Mouse (Mus musculus): ENCODE data around the gene Gpr132.
"Not testable (repeated sequence)": the region's sequence is repeated elsewhere in the genome, so short reads cannot be mapped to it uniquely, and the experiment has no call there.

Gene Gpr132

GRCm38 (mm10) chr12:112820401-112820999, 47.5 kb downstream of the Gpr132 start:
- DNase-seq (ENCODE audit: low spot score), result no peak

DNA sequence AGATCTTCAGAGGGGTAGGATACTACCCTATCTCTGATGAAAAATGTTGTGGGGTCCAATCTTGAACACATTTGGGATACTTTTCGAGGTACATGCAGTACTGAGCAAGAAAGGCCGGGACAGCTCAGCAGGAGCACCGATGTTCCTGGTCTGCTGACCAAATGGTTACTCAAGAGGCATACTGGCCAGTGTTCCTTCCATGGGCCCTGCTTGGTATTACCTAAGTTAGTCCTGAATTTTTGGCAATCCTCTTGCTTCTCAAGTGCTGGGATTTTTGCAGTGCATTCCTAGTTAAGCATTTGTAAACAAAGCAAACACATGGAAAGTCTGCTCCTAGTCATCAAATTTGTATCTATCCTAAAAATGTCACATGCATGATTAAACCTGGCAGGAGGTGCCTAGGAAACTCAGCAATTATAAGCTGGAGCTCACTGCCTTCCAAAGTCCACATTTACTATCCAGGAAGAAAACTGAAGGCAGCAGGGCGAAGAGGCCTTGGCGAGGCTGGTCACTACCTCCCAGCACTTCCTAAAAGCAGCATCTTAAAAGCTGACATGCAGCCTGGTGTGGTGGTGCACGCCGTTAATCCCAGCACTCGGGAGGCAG, 48.9 kb downstream of the Gpr132 start:
- no peak for DNase-seq (ENCODE audit: low spot score)

DNA sequence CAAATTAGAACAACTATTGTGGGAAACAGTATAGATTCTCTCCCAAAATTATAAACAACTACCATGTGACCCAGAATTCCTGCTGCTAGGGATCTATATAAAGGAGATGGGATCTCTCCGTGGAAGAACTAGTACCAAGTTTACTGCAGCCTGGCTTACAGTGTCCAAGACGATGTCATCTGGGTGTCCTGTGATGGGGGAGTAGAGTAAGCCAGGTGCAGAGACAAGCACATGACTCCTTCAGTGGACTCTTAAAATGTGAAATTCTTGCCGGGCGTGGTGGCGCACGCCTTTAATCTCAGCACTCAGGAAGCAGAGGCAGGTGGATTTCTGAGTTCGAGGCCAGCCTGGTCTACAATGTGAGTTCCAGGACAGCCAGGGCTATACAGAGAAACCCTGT, 51.2 kb downstream of the Gpr132 start:
- not testable (repeated sequence) for DNase-seq (ENCODE audit: low spot score)

- no peak for DNase-seq (ENCODE audit: low spot score)
Measured at GRCm38 (mm10) chr12:112816294-112816693, 51.7 kb downstream of the Gpr132 start.

DNA sequence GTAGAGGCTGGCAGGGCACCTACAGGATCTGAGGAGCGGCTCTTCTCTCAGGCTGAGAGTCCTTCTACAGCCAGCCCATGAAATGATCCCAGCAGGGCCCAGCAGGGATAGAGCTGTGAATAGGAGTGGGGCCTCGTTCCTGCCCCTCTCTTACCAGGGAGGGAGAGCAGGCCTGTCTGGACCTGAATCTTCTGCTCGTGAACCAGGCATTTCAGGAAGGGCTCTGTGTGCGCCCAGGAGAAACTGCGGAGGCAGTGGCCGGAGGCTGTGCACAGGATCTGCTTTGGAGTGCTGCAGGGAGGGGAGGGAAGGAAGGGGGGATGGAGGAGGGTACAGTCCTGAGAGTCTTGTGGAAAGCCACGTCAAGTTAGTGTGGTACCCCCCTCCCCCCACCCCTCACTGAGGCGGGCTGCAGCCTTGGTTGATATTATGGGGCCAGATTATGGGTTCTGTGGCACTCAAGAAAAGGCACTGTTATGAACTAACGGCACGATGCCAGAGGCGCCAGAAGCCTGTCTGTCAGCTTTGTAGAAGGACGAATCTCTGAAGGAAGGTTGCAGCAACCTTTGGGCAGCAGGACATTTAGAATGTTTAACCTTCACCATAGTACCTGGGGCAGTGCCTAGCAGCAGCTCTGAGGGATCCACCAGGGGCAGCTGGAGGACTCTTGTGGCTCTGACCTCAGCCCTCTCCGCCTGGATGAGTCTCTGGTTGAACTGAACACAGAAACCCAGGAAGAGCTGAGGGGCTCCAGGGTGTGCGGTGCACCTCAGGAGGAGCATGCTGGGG, 53.2 kb downstream of the Gpr132 start:
- no peak for DNase-seq (ENCODE audit: low spot score)

DNA sequence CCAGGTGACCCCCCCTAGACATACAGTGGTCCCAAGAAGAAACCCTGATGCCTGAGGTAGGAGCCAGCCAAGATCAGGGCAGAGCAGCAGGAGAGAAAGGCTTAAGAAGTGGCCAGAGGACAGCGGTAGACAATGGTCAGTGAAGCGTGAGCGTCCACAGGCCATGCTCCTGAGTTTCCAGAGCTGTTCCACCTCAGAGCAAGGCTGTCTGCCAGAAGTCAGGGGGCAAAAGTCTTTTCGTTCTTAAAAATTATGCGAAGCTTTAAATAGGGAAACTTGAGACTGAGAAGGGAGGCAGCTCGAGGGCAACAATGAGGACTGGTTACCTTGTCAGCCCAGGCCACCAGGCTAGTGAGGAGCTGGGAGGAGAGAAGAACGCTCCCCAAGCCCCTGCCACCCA, 54.7 kb downstream of the Gpr132 start:
- DNase-seq (ENCODE audit: low spot score), result no peak

DNA sequence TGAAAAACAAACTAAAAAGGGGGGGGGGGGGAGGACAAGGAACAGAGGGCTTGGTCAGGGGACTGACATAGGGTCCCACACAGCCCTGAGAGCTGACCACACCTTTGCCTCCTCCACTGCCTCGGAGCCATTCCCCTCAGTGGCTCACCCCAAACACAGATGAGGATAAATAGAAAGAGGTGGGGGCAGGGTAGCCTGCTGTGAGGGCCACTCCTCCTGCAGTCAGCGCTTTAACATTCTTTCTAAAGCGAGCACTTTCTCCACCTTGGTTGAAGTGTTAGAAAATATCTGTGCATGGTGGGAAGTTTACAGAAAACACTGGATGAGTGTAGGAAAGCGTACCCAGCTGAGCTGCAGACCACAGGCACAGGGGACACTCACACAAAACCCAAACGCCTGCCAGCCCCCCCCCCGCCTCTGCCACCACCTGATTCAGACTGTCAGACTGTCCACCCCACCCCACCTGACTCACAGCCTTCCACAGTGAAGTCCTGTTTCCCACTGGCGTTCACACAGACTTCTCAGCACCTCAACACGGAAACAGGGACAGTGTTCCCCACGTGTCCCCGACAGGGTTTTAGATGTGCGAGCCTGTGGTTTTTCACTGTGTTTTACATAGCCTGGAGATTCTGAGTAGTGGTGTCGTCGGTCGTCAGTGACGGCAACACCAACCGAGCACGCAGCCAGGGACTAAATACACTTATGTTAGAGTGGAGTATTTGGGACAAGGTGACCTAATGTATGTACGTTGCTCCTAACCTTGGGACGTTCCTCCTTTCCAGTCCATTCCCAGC, 57.7 kb downstream of the Gpr132 start:
- no peak for DNase-seq (ENCODE audit: low spot score)

- no peak for DNase-seq (ENCODE audit: low spot score)
Measured at GRCm38 (mm10) chr12:112809641-112810040, 58.4 kb downstream of the Gpr132 start.

- peak; percentile 64 for DNase-seq (ENCODE audit: low spot score)
Measured at GRCm38 (mm10) chr12:112808587-112809364, 59.3 kb downstream of the Gpr132 start, which contains the start of gene Clba1. Gene Clba1 (plus strand): TSS chr12:112808937.

- no peak for DNase-seq (ENCODE audit: low spot score)
Measured at GRCm38 (mm10) chr12:112808212-112808586, 59.8 kb downstream of the Gpr132 start.

DNA sequence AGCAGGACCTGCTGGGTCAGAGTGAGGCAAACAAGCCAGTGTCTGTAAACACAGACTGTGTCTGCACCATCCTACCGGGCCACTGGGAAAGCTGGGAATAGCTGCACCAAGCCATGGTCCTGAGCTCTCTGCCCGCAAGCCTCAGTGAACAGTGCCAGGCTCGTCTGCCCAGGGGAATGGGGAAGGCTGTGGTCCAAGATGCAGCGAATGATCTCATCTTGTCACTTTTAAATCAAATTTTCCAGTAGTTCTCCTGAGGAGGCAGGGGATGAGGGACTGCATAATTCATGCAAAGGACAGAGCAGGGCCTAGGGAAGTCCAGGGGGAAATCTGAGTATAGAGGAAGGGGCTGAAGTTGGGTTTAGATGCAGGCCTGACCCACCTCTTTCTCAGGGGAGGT, 60.2 kb downstream of the Gpr132 start:
- no peak for DNase-seq (ENCODE audit: low spot score)

DNA sequence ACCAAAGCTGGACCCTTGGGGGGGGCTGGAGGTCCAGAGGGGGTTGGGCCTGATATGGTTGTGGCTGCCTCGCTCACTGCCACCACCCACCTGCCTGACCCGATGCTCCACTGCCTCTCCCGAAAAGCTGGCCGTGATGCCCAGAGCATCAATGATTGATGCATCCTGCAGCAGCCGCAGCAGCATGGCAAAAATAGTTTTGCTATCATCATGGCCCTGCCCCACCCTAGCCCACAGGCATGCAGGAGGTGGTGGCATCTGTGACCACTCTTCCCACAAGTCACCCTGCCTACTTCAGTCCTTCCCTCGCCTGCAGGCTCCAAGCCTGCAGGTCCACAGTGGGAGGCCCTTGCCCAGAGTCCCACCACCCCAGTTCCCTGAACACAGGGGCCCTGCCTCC, 62.0 kb downstream of the Gpr132 start:
- DNase-seq (ENCODE audit: low spot score), result no peak

- no peak for DNase-seq (ENCODE audit: low spot score)
Measured at GRCm38 (mm10) chr12:112804046-112804445, 64.0 kb downstream of the Gpr132 start.

GRCm38 (mm10) chr12:112802917-112803316, 65.1 kb downstream of the Gpr132 start:
- no peak for DNase-seq (ENCODE audit: low spot score)

DNA sequence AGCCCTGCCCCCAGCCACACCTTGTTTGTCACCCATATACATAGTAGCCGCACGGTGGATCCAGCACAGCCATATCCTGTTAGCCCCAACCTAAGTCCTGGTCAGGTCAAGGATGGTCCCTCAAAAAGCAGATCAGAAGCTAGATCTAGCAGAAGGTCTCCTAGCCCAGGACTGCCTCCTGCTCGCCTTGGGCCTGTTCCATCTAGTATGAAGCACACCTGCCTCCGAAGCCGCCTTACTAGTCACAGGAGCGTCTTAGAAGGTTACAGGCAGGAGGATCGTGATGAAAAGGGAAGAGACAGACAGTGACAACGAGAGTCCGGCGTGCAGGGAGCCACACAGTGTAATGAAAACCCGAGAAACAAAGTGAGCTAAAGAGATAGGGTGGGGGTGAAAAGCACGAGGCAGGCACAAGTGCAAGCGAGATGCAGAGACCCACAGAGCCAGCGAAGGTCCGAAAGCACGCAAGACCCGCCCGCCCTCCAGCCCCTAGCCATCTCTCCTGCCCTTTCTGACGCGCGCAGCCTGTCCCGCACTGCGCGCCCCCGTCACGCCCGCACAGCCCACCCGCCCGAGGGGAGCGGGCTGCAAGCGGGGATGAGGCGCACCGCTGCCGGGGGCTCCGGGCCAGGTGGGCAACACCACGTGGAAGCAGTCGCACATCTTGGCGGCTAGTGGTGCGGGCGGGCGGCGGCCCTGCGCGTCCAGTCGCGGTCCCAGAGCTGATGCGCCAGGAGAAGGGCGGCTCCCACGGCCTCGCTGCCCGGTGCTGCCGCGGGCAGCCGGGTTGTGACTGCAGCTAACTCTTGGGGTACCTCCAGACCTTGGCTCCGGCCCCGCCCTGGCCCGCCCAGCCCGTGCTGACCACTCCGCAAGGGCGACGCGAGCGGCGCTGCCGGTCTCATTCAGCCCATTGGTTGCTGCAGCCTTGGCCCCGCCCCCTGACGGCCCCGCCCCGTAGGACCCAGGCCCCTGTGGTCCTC, 65.9 kb downstream of the Gpr132 start, which contains the start of gene Ahnak2:
Ahnak2 (minus strand) TSS at position 794 of the 983 bp plus-strand sequence.
- DNase-seq (ENCODE audit: low spot score), result no peak
